Mouse (Mus musculus) liver, postnatal 0 days (tissue): Measurements from ENCODE around the gene Eif1b.

Experiments
- CTCF ChIP-seq: sonication (generic); IDR thresholded peaks from 2 replicates; pipeline ENCODE4 v1.5.1; 2016; ENCODE audit warnings: antibody characterized with exemption, low read depth
- EP300 ChIP-seq: IDR thresholded peaks from 2 replicates; pipeline ENCODE4 v1.6.1; 2016; ENCODE audit warnings: antibody characterized with exemption, low read depth, mild to moderate bottlenecking

GRCm38 (mm10) chr9:120528815-120529510 is 36.9 kb downstream of the Eif1b start:
- TF ChIP-seq EP300, result no peak
- no peak for TF ChIP-seq CTCF
